Mouse (Mus musculus): ENCODE measurements around the gene Unc5b. TPM values are rescaled to one million over a fixed set of nuclear protein-coding genes. Genes with fewer than 3 reads are reported as not detected.

Unc5b gene
- polyA plus RNA-seq, 1 experiment from 2014 or later, result 4.3 TPM

GRCm38 (mm10) chr10:60819179-60819578, 12.2 kb downstream of the Unc5b start:
- Histone ChIP-seq H3K4me1 (peaks cover 42% of the 10 kb centered on the region), H3K9ac (no peak overlapping the region), H3K9me3 (replicated peaks) (no peaks in the 10 kb centered on the region), H3K4me2 (replicated peaks) (no peak overlapping the region), H3K27me3 (peaks cover 21% of the 10 kb centered on the region), H3K36me3 (no peaks in the 10 kb centered on the region), H3K4me3 (no peak overlapping the region), H3K27ac (no peak overlapping the region)
- 75% methylated on average over 5 of the region's 5 CpGs for WGBS
- no peak for ATAC-seq (ENCODE audit: low FRiP score)

GRCm38 (mm10) chr10:60818708-60819107, 12.7 kb downstream of the Unc5b start:
- no peak overlapping the region for H3K4me2 ChIP-seq (replicated peaks)
- no peaks in the 10 kb centered on the region for H3K9me3 ChIP-seq (replicated peaks)
- H3K9ac ChIP-seq, result no peak overlapping the region
- H3K36me3 ChIP-seq, result no peaks in the 10 kb centered on the region
- H3K4me3 ChIP-seq, result no peak overlapping the region
- 88% methylated on average over 7 of the region's 7 CpGs for WGBS
- H3K4me1 ChIP-seq, result peaks cover 47% of the 10 kb centered on the region
- ATAC-seq (ENCODE audit: low FRiP score), result no peak
- no peak overlapping the region for H3K27ac ChIP-seq
- peaks cover 22% of the 10 kb centered on the region for H3K27me3 ChIP-seq

- H3K27ac ChIP-seq, result no peak overlapping the region
- peaks cover 52% of the 10 kb centered on the region for H3K4me1 ChIP-seq
- H3K27me3 ChIP-seq, result peaks cover 25% of the 10 kb centered on the region
- no peaks in the 10 kb centered on the region for H3K36me3 ChIP-seq
- H3K4me3 ChIP-seq, result no peak overlapping the region
- 87% methylated on average over 6 of the region's 6 CpGs for WGBS
- no peak overlapping the region for H3K9ac ChIP-seq
- ATAC-seq (ENCODE audit: low FRiP score), result no peak
- no peak overlapping the region for H3K4me2 ChIP-seq (replicated peaks)
- H3K9me3 ChIP-seq (replicated peaks), result no peaks in the 10 kb centered on the region
Measured at GRCm38 (mm10) chr10:60817868-60818267, 13.5 kb downstream of the Unc5b start.

- 52% methylated on average over 14 of the region's 14 CpGs for WGBS
- Histone ChIP-seq H3K27me3 (peaks cover 29% of the 10 kb centered on the region), H3K9ac (peak overlapping the region; percentile 41), H3K4me3 (no peak overlapping the region), H3K36me3 (no peaks in the 10 kb centered on the region), H3K4me2 (replicated peaks) (no peak overlapping the region; the same call in 1 of the 2 replicates), H3K4me1 (peaks cover 55% of the 10 kb centered on the region), H3K27ac (0 out of 2 replicates have a peak overlapping the region, but pooled peaks have one; percentile 35), H3K9me3 (replicated peaks) (no peaks in the 10 kb centered on the region)
- no peak for ATAC-seq (ENCODE audit: low FRiP score)
Measured at GRCm38 (mm10) chr10:60816872-60817648, 14.3 kb downstream of the Unc5b start.

- WGBS, result 0% methylated on average over 1 of the region's 1 CpGs
- peaks cover 62% of the 10 kb centered on the region for H3K4me1 ChIP-seq
Measured at GRCm38 (mm10) chr10:60815855-60816254, 15.5 kb downstream of the Unc5b start.

GRCm38 (mm10) chr10:60815059-60815458, 16.3 kb downstream of the Unc5b start:
- Histone ChIP-seq H3K9me3 (replicated peaks) (no peaks in the 10 kb centered on the region), H3K27ac (peak overlapping the region; percentile 35), H3K4me3 (no peak overlapping the region), H3K4me1 (peaks cover 62% of the 10 kb centered on the region), H3K27me3 (peaks cover 38% of the 10 kb centered on the region), H3K9ac (peak overlapping the region; percentile 27; the same call in 1 of the 2 replicates), H3K36me3 (no peaks in the 10 kb centered on the region), H3K4me2 (replicated peaks) (no peak overlapping the region)
- 23% methylated on average over 6 of the region's 6 CpGs for WGBS
- no peak for ATAC-seq (ENCODE audit: low FRiP score)

More at GRCm38 (mm10) chr10:60815855-60816254, 15.5 kb downstream of the Unc5b start:
- no peak for ATAC-seq (ENCODE audit: low FRiP score)
- Histone ChIP-seq H3K4me2 (replicated peaks) (no peak overlapping the region), H3K36me3 (no peaks in the 10 kb centered on the region), H3K4me3 (no peak overlapping the region), H3K27ac (peak overlapping the region; percentile 35), H3K9ac (no peak overlapping the region), H3K27me3 (peaks cover 40% of the 10 kb centered on the region), H3K9me3 (replicated peaks) (no peaks in the 10 kb centered on the region)

GRCm38 (mm10) chr10:60814444-60815057, 16.8 kb downstream of the Unc5b start:
- peak; percentile 23; the same call in 1 of the 2 replicates for ATAC-seq (ENCODE audit: low FRiP score)
- Histone ChIP-seq H3K27ac (peak overlapping the region; percentile 35), H3K36me3 (no peaks in the 10 kb centered on the region), H3K9me3 (replicated peaks) (no peaks in the 10 kb centered on the region), H3K27me3 (peaks cover 40% of the 10 kb centered on the region), H3K4me2 (replicated peaks) (no peak overlapping the region; the same call in 1 of the 2 replicates), H3K4me3 (no peak overlapping the region), H3K9ac (peak overlapping the region; percentile 27; the same call in 1 of the 2 replicates), H3K4me1 (peaks cover 58% of the 10 kb centered on the region)
- 17% methylated on average over 10 of the region's 10 CpGs for WGBS

- H3K27me3 ChIP-seq, result peaks cover 48% of the 10 kb centered on the region
- peak overlapping the region; percentile 35; the same call in 1 of the 2 replicates for H3K27ac ChIP-seq
- no peak overlapping the region for H3K4me2 ChIP-seq (replicated peaks)
- no peak overlapping the region for H3K9ac ChIP-seq
- H3K4me1 ChIP-seq, result peaks cover 60% of the 10 kb centered on the region
- no peak for ATAC-seq (ENCODE audit: low FRiP score)
- H3K9me3 ChIP-seq (replicated peaks), result no peaks in the 10 kb centered on the region
- 15% methylated on average over 8 of the region's 8 CpGs for WGBS
- H3K4me3 ChIP-seq, result no peak overlapping the region
- no peaks in the 10 kb centered on the region for H3K36me3 ChIP-seq
Measured at GRCm38 (mm10) chr10:60813606-60814005, 17.8 kb downstream of the Unc5b start.

GRCm38 (mm10) chr10:60811792-60812525, 19.4 kb downstream of the Unc5b start:
- Histone ChIP-seq H3K4me2 (replicated peaks) (peak overlapping the region; percentile 30; the same call in 1 of the 2 replicates), H3K27ac (peak overlapping the region; percentile 30; the same call in 1 of the 2 replicates), H3K27me3 (peaks cover 49% of the 10 kb centered on the region), H3K36me3 (no peaks in the 10 kb centered on the region), H3K4me1 (peaks cover 72% of the 10 kb centered on the region), H3K9me3 (replicated peaks) (no peaks in the 10 kb centered on the region), H3K9ac (no peak overlapping the region), H3K4me3 (no peak overlapping the region)
- WGBS, result 12% methylated on average over 15 of the region's 15 CpGs
- no peak for ATAC-seq (ENCODE audit: low FRiP score)

- H3K27ac ChIP-seq, result no peak overlapping the region
- 75% methylated on average over 6 of the region's 6 CpGs for WGBS
- no peak overlapping the region for H3K4me3 ChIP-seq
- peaks cover 42% of the 10 kb centered on the region for H3K27me3 ChIP-seq
- peaks cover 57% of the 10 kb centered on the region for H3K4me1 ChIP-seq
- no peaks in the 10 kb centered on the region for H3K9me3 ChIP-seq (replicated peaks)
- H3K4me2 ChIP-seq (replicated peaks), result no peak overlapping the region
- no peaks in the 10 kb centered on the region for H3K36me3 ChIP-seq
- H3K9ac ChIP-seq, result no peak overlapping the region
- no peak for ATAC-seq (ENCODE audit: low FRiP score)
Measured at GRCm38 (mm10) chr10:60808447-60808846, 22.9 kb downstream of the Unc5b start.

GRCm38 (mm10) chr10:60807531-60808185, 23.7 kb downstream of the Unc5b start:
- 0 out of 2 replicates have a peak overlapping the region, but pooled peaks have one; percentile 3 for H3K4me2 ChIP-seq (replicated peaks)
- H3K9ac ChIP-seq, result no peak overlapping the region
- no peaks in the 10 kb centered on the region for H3K9me3 ChIP-seq (replicated peaks)
- H3K27me3 ChIP-seq, result peaks cover 35% of the 10 kb centered on the region
- peaks cover 54% of the 10 kb centered on the region for H3K4me1 ChIP-seq
- H3K4me3 ChIP-seq, result no peak overlapping the region
- H3K36me3 ChIP-seq, result no peaks in the 10 kb centered on the region
- H3K27ac ChIP-seq, result no peak overlapping the region
- ATAC-seq (ENCODE audit: low FRiP score), result no peak
- WGBS, result 34% methylated on average over 22 of the region's 22 CpGs

GRCm38 (mm10) chr10:60806207-60806538, 25.2 kb downstream of the Unc5b start:
- peaks cover 27% of the 10 kb centered on the region for H3K27me3 ChIP-seq
- no peak overlapping the region for H3K27ac ChIP-seq
- H3K9me3 ChIP-seq (replicated peaks), result no peaks in the 10 kb centered on the region
- no peak for ATAC-seq (ENCODE audit: low FRiP score)
- no peak overlapping the region for H3K4me2 ChIP-seq (replicated peaks)
- no peak overlapping the region for H3K4me3 ChIP-seq
- 72% methylated on average over 8 of the region's 8 CpGs for WGBS
- peaks cover 49% of the 10 kb centered on the region for H3K4me1 ChIP-seq
- no peak overlapping the region for H3K9ac ChIP-seq
- no peaks in the 10 kb centered on the region for H3K36me3 ChIP-seq

Data from hindbrain, embryonic 12.5 days (tissue).